Mouse (Mus musculus): Measurements from ENCODE around the gene Tbca.

DNA sequence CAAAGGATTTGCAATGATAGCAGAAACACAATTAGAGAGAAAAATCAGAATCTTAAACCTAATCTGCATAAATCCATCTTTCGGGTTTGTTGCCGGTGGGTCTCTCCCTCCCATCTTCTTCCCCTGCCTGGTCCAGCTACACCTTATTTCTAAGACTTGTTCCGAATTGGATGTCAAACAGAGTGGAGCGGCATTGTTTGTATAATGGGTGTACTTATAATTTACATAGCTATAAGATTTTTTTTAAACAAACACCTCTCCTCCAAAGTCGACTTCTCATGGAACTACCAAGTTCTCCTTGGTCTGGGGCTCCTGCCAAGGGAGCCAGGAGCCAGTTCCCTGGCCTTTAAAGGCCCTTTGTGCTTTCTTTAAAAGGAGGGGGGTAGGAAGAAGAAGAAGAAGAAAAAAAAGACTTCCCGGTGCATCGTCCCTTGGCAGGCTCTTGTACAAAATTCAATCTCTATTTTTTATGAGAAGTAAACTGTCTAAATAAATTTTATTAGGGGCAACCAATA is 83.2 kb downstream of the Tbca start:
- TF ChIP-seq CTCF (IDR thresholded peaks at IDR 0.05; ENCODE audit: low read depth, low read length) (no peak), POLR2A (IDR thresholded peaks at IDR 0.05; ENCODE audit: borderline replicate concordance, low read depth, low read length) (no peak)

Measured in bone marrow macrophage, adult 2 months (primary cell).